Mouse (Mus musculus) gastrocnemius, postnatal 10 days (tissue): Measurements from ENCODE around the gene Nrros. TPM values are rescaled to one million over a fixed set of nuclear protein-coding genes. Genes with fewer than 3 reads are reported as not detected.
A peak's percentile ranks its signal among the peaks of the same experiment; 100 is the strongest.
"Not testable (repeated sequence)": the region's sequence is repeated elsewhere in the genome, so short reads cannot be mapped to it uniquely, and the experiment has no call there.

Experiments used
- DNase-seq: peaks from one replicate; pipeline ENCODE4 v3.0.0; 2021; ENCODE audit warnings: mixed read lengths
- total RNA-seq, 2 experiments: library from RNA; stranded (reverse); gene quantifications; 2 replicates each; pipeline ENCODE4 v1.2.3; 2021

Gene Nrros
- total RNA-seq, 2 experiments from 2014 or later, result 7.4 to 9.0 TPM

- peak; percentile 87 for DNase-seq
Measured at GRCm38 (mm10) chr16:32114968-32115695, 50.3 kb downstream of the Nrros start.

- DNase-seq, result no peak
Measured at GRCm38 (mm10) chr16:32114406-32114805, 51.0 kb downstream of the Nrros start.

DNA sequence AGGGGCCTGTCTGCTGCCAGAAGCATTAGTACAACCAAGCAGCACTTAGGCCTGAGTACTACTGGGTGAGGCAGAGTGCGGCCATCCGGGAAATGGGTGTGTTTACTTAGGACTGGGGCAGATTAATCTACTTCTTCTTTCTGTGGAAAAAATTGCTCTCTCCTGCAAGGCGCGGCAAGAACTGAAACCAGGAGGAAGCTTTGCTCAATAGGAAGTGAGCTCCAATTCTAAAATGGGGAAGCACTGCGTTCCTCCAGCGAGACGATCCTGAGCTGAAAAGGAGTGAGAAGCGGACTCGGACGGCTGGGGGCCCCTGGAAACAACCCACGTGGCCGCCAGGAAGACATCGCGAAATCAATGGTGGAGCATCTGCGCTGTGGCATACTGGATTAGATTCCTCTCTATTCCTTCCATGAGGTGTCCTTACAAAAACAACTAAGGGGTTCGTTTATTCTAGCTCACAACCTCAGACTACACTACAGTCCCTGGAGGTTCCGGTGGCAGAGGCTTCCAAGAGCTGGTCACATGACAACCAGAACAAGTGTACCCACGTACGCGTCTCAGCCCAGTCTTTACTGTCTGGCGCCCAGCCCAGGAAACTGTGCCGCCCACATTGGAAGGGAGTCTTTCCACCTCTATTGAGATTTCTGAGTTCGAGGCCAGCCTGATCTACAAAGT lies 51.7 kb downstream of the Nrros start:
- no peak for DNase-seq

DNA sequence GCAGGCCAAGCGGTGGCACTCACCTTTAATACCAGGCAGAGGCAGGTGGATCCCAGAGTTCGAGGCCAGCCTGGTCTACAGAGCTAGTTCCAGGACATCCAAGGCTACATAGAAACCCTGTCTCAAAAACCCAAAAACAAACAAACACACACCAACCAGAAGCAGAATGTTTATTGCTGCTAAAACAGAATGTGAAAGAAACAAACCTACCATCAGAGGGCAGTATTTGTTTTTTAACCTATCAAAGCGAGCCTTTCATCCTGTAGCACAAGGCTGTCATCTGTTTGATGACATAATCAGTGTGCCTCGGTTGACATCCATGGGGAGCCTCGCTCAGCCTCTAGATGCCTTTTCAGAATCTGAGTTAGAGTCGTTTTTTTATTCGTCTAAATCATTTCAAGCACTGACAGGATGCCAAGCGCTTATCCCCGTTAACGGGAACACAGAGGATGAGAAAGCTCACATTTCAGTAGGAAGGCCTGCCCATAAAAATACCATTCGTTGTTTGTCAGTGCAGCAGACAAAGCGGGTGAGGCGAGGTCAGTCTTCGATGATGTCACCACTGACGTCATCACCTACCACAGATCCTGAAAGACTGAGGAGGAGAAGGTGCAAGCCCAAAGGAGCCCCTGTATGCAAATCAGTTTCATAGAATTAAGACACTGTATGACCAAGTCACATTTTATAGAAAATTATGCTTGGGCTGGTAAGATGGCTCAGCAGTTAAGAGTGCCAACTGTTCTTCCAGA lies 54.3 kb downstream of the Nrros start:
- no peak for DNase-seq

DNA sequence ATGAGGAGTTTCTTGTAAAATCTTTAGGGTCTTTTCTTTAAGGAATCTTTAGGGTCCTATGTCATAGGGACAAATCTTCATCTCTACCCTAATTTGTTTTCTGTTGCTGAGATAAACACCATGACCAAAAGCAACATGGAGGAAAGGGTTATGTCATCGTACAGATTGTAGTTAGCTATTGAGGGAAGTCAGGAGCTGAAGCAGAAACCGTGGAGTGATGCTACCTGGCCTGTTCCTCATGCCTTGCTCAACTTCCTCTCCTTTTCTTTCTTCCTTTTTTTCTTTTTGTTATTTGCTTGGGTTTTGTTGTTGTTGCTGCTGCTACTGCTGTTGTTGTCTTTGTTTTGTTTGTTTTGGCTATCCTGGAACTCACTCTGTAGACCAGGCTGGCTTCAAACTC lies 56.8 kb downstream of the Nrros start:
- no peak for DNase-seq

DNA sequence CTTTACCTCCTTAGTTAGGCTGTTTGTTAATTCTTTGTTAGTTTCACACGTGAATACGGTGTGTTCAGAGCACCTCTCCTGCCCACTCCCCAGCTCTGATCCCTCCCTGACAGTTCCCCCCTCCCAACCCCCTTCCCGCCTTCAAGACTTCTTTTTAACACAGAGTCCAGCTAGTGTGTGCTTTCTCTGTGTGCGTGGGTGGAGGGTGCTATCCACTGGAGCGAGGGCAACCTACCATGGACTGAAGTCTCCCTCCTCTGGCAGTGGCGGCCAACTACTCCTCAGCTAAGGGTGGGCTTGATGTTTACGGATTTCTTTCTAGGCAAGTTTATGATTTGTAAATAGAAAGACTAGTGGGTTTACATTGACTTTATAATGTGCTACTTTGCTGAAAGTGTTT lies 57.2 kb downstream of the Nrros start:
- no peak for DNase-seq

DNA sequence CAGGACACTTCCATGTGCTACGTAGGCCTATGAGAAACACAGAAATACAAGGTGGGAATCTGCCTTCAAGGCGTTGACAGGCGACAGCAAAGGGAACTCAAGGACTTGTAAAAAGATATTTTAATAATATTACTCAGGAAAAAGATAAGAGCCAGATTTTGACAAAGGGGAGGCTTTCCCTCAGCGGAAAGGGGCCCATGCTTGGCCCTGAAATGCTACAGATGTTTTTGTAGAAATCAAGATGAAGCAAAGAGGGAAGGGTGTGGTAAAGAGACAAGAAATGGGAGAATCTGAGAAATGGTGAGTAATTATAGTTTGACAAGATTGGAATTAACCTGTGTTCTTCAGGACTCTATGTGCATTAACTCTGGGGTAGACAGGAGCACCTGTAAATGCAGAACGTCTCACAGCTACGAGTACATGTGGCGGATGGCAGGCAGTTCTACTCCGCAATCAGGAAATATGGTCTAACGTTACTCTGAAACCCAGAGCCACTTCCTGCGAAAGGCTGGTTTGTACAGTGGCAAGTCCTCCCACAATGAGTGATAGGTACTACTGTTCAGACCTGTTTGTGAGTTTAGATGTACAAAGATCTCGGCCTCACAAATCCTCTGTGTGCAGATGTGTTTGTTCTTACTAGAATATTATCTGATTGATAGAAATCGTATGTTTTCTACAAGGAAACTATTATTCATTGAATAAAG lies 57.9 kb downstream of the Nrros start:
- DNase-seq, result no peak

DNA sequence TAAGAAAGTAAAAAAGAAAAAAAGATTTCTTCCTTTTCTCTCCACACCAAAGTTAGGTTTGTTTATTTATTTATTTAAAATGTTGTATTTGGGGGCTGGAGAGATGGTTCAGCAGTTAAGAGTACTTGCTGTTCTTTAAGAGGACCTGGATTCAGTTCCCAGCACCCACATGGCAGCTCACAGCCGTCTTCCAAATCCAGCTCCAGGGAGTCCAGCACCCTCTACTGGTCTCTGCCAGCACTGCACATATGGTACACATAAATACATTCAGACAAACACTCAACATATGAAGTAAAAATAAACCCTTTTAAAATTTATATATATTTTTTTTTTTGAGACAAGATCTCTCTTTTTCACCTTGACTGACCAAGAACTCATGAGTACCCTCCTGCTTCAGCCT lies 59.7 kb downstream of the Nrros start:
- no peak for DNase-seq

GRCm38 (mm10) chr16:32102295-32102694 lies 63.1 kb downstream of the Nrros start:
- DNase-seq, result no peak

GRCm38 (mm10) chr16:32099638-32100150 lies 65.7 kb downstream of the Nrros start, which contains the start of the genes Pigx and Cep19:
Pigx (minus strand) TSS chr16:32099740.
Cep19 (plus strand) TSS chr16:32099800.
- DNase-seq, result peak; percentile 88

GRCm38 (mm10) chr16:32098897-32099637 lies 66.3 kb downstream of the Nrros start:
- no peak for DNase-seq

- DNase-seq, result not testable (repeated sequence)
Measured at GRCm38 (mm10) chr16:32097757-32098156, 67.6 kb downstream of the Nrros start.

Other genes starting within 250 kb of the Nrros start
- gene Pigz, start 231.7 kb downstream of the Nrros start, total RNA-seq, result 1 to 10 TPM; 5.9 to 7.5 TPM
- gene 0610012G03Rik, start 217.1 kb downstream of the Nrros start, total RNA-seq, result 10 to 100 TPM; 41.2 to 47.7 TPM
- gene Ncbp2, start 217.1 kb downstream of the Nrros start, total RNA-seq, result 10 to 100 TPM; 18.7 to 23.6 TPM
- 10 to 100 TPM; 13.8 to 17.0 TPM for gene Senp5, start 162.3 kb downstream of the Nrros start, total RNA-seq
- 10 to 100 TPM; 22.7 to 26.7 TPM for gene Pak2, start 86.3 kb downstream of the Nrros start, total RNA-seq
- 10 to 100 TPM; 15.9 to 16.1 TPM for gene Pigx, start 65.9 kb downstream of the Nrros start, total RNA-seq
- 1 to 10 TPM; 6.3 to 7.3 TPM for gene Cep19, start 65.8 kb downstream of the Nrros start, total RNA-seq
- gene Bex6, start 14.2 kb upstream of the Nrros start, total RNA-seq, result under 1 TPM in 1 of 2 experiments, not detected in 1; 0.47 TPM
- gene Fbxo45, start 81.6 kb upstream of the Nrros start, total RNA-seq, result 10 to 100 TPM; 11.2 to 11.6 TPM
- gene Wdr53, start 81.6 kb upstream of the Nrros start, total RNA-seq, result 1 to 10 TPM; 6.1 to 7.3 TPM
- gene Smco1, start 105.9 kb upstream of the Nrros start, total RNA-seq, result 10 to 100 TPM; 13.1 to 18.3 TPM
- 10 to 100 TPM; 11.6 to 13.4 TPM for gene Rnf168, start 111.9 kb upstream of the Nrros start, total RNA-seq
- gene Ubxn7, start 166.7 kb upstream of the Nrros start, total RNA-seq, result 10 to 100 TPM; 25.3 to 31.1 TPM
- gene Tm4sf19, start 234.9 kb upstream of the Nrros start, total RNA-seq, result 1 to 10 TPM in 1 of 2 experiments, not detected in 1; 1.2 TPM